Mouse (Mus musculus): ENCODE results near the gene Lmf1.

- TF ChIP-seq CTCF (IDR thresholded peaks at IDR 0.05 in 2 of 3, conservative IDR thresholded peaks at IDR 0.05 in 1 of 3; ENCODE audit: control insufficient read depth in 1 of 3, insufficient read depth in 1 of 3, low read depth in 2 of 3, low read length in 3 of 3, poor library complexity in 1 of 3, severe bottlenecking in 1 of 3) (no peak), ZC3H11A (IDR thresholded peaks at IDR 0.05; ENCODE audit: low read depth, low read length) (no peak), NELFE (IDR thresholded peaks at IDR 0.05; ENCODE audit: low read depth, low read length) (no peak), BHLHE40 (IDR thresholded peaks at IDR 0.05; ENCODE audit: borderline replicate concordance, low read depth, low read length) (no peak)
Observed at GRCm38 (mm10) chr17:25564481-25564880, 14.4 kb upstream of the Lmf1 start.
